13 mouse cellular contexts compared by ENCODE assay signal in genomic region chr15:12103763-12104162, GRCm38 (mm10). TPM values are rescaled to one million over a fixed set of nuclear protein-coding genes. Genes with fewer than 3 reads are reported as not detected.
A peak's percentile ranks its signal among the peaks of the same experiment; 100 is the strongest.
DNase-seq lines count a peak whose midpoint lies in the region; ATAC-seq and TF ChIP-seq lines count a peak whose summit lies in the region.
"Had no signal": no experiment of that assay in that cellular context is flagged by ENCODE, and none has a peak within 500 bp of the region (broad histone marks: within the 10 kb centered on the region; RNA-seq: fewer than 3 reads in every experiment).

No protein-coding gene starts in this region.

- dilution Hi-C loops in CH12.LX (cut with MboI; ENCODE audit: extremely low pct_ligation_motif_present, extremely low pct_unique_long_range_greater_than_20kb, low sequenced_read_pairs), result no loop called here

- H3K4me1 ChIP-seq in limb, embryonic 13.5 days, result peaks cover 14% of the 10 kb centered on the region
- no peaks in the 10 kb centered on the region; the same call in 1 of the 2 replicates for H3K4me1 ChIP-seq in limb, embryonic 10.5 days
- H3K4me1 ChIP-seq in CH12.LX (ENCODE audit: control insufficient read depth in 1 of 2, insufficient read depth in 2 of 2), result peaks cover 9 to 21% of the 10 kb centered on the region in 2 experiments
- H3K4me1 ChIP-seq in limb, embryonic 15.5 days, result peaks cover 12% of the 10 kb centered on the region
- H3K4me1 ChIP-seq: embryonic facial prominence, embryonic 15.5 days; midbrain, embryonic 10.5 days had no signal

- no peaks in the 10 kb centered on the region for H3K79me2 ChIP-seq in CH12.LX (replicated peaks; ENCODE audit: control insufficient read depth, extremely low read depth, insufficient read depth, poor library complexity, severe bottlenecking)

- DNase-seq in heart, adult 11 months, result peak; percentile 87
- no peak for DNase-seq in heart, adult 9 months (ENCODE audit: low spot score in 2 of 2)
- DNase-seq in limb, embryonic 10.5 days (ENCODE audit: low spot score), result no peak
- peak; percentile 53 for DNase-seq in CH12.LX (ENCODE audit: extremely low read depth)
- DNase-seq in Muller cell, postnatal 12 days (ENCODE audit: inconsistent ontology term), result no peak
- DNase-seq: gastrocnemius, postnatal 36 days; kidney, adult 18-20 months; thymus, postnatal 25 days had no signal

- no peak for TF ChIP-seq RAD21 in CH12.LX (IDR thresholded peaks at IDR 0.05; ENCODE audit: low read depth, low read length)

- no peak overlapping the region for H3K4me3 ChIP-seq in limb, embryonic 13.5 days
- H3K4me3 ChIP-seq in limb, embryonic 10.5 days, result no peak overlapping the region
- H3K4me3 ChIP-seq in CH12.LX (replicated peaks in 1 of 3; ENCODE audit: low read depth in 2 of 3, low read length in 2 of 3, poor library complexity in 1 of 3), result no peak overlapping the region
- H3K4me3 ChIP-seq in limb, embryonic 15.5 days, result no peak overlapping the region
- H3K4me3 ChIP-seq: embryonic facial prominence, embryonic 15.5 days; midbrain, embryonic 10.5 days had no signal

- H3K9me3 ChIP-seq in limb, embryonic 13.5 days, result no peaks in the 10 kb centered on the region
- no peaks in the 10 kb centered on the region for H3K9me3 ChIP-seq in limb, embryonic 10.5 days (replicated peaks)
- H3K9me3 ChIP-seq in CH12.LX (replicated peaks; ENCODE audit: low read length), result no peaks in the 10 kb centered on the region
- H3K9me3 ChIP-seq in limb, embryonic 15.5 days, result no peaks in the 10 kb centered on the region
- H3K9me3 ChIP-seq: embryonic facial prominence, embryonic 15.5 days; midbrain, embryonic 10.5 days had no signal

- no peak overlapping the region for H3K9ac ChIP-seq in limb, embryonic 13.5 days
- no peak overlapping the region for H3K9ac ChIP-seq in CH12.LX (ENCODE audit: insufficient read depth, low read depth)
- no peak overlapping the region for H3K9ac ChIP-seq in limb, embryonic 15.5 days
- H3K9ac ChIP-seq: embryonic facial prominence, embryonic 15.5 days had no signal

- H3K4me2 ChIP-seq in limb, embryonic 13.5 days (replicated peaks), result no peak overlapping the region
- H3K4me2 ChIP-seq in CH12.LX (ENCODE audit: insufficient read depth, low read depth, poor library complexity, severe bottlenecking), result no peak overlapping the region
- H3K4me2 ChIP-seq in limb, embryonic 15.5 days, result no peak overlapping the region
- H3K4me2 ChIP-seq: embryonic facial prominence, embryonic 15.5 days had no signal

- TF ChIP-seq POLR2A in CH12.LX (IDR thresholded peaks at IDR 0.05; ENCODE audit: low read depth, low read length), result no peak

- ATAC-seq in limb, embryonic 13.5 days (ENCODE audit: low FRiP score, low read depth), result 0 out of 2 replicates have a peak, but pooled peaks have one; percentile 51
- no peak for ATAC-seq in limb, embryonic 15.5 days (ENCODE audit: insufficient number of reproducible peaks, low FRiP score, low TSS enrichment, low read depth)
- ATAC-seq: forebrain, embryonic 14.5 days had no signal

- WGBS in limb, embryonic 13.5 days, result 66% methylated on average over 3 of the region's 3 CpGs
- 79% methylated on average over 3 of the region's 3 CpGs for WGBS in limb, embryonic 10.5 days
- WGBS in limb, embryonic 15.5 days, result 49% methylated on average over 3 of the region's 3 CpGs

- H3K27ac ChIP-seq in limb, embryonic 13.5 days, result peak overlapping the region; percentile 40; the same call in 1 of the 2 replicates
- H3K27ac ChIP-seq in limb, embryonic 10.5 days, result no peak overlapping the region
- no peak overlapping the region for H3K27ac ChIP-seq in CH12.LX (ENCODE audit: insufficient read depth, low read depth)
- peak overlapping the region; percentile 76 for H3K27ac ChIP-seq in limb, embryonic 15.5 days
- H3K27ac ChIP-seq: embryonic facial prominence, embryonic 15.5 days; midbrain, embryonic 10.5 days had no signal

- no peak for TF ChIP-seq CTCF in CH12.LX (conservative IDR thresholded peaks at IDR 0.05 in 1 of 2, IDR thresholded peaks at IDR 0.05 in 1 of 2; ENCODE audit: low read depth in 2 of 2, low read length in 2 of 2)

- no peaks in the 10 kb centered on the region for H3K27me3 ChIP-seq in limb, embryonic 13.5 days
- H3K27me3 ChIP-seq in limb, embryonic 10.5 days (ENCODE audit: low read depth, poor library complexity, severe bottlenecking), result no peaks in the 10 kb centered on the region
- no peaks in the 10 kb centered on the region for H3K27me3 ChIP-seq in CH12.LX (replicated peaks)
- H3K27me3 ChIP-seq in limb, embryonic 15.5 days, result no peaks in the 10 kb centered on the region
- H3K27me3 ChIP-seq: embryonic facial prominence, embryonic 15.5 days had no signal

- TF ChIP-seq EP300 in CH12.LX (IDR thresholded peaks at IDR 0.05; ENCODE audit: low read length), result peak; percentile 60

- no peaks in the 10 kb centered on the region for H3K36me3 ChIP-seq in limb, embryonic 13.5 days
- H3K36me3 ChIP-seq in limb, embryonic 10.5 days, result no peaks in the 10 kb centered on the region
- H3K36me3 ChIP-seq in CH12.LX (replicated peaks in 1 of 2; ENCODE audit: control insufficient read depth in 1 of 2, insufficient read depth in 1 of 2, low read length in 1 of 2), result no peaks in the 10 kb centered on the region
- H3K36me3 ChIP-seq in limb, embryonic 15.5 days, result no peaks in the 10 kb centered on the region
- H3K36me3 ChIP-seq: embryonic facial prominence, embryonic 15.5 days; midbrain, embryonic 10.5 days had no signal

- in situ Hi-C loops in CH12.LX (cut with MboI; ENCODE audit: low pct_ligation_motif_present, low pct_unique_long_range_greater_than_20kb, low sequenced_read_pairs), result no loop called here

TF ChIP-seq in CH12.LX, 34 proteins besides CTCF, POLR2A, EP300 and RAD21:
- TF ChIP-seq KAT2A (IDR thresholded peaks at IDR 0.05; ENCODE audit: insufficient replicate concordance, low read length) (no peak), JUN (IDR thresholded peaks at IDR 0.05; ENCODE audit: insufficient read depth, low read depth, low read length) (peak; percentile 18; the same call in 1 of the 2 replicates), RCOR1 (conservative IDR thresholded peaks at IDR 0.05; ENCODE audit: low read depth, low read length) (no peak), MAX (IDR thresholded peaks at IDR 0.05; ENCODE audit: low read length) (no peak), MAFK (IDR thresholded peaks at IDR 0.05; ENCODE audit: insufficient replicate concordance, low read length) (no peak), MEF2A (IDR thresholded peaks at IDR 0.05; ENCODE audit: borderline replicate concordance, low read depth, low read length) (peak; percentile 28; the same call in 1 of the 2 replicates), ZKSCAN1 (IDR thresholded peaks at IDR 0.05; ENCODE audit: borderline replicate concordance, low read depth, low read length) (no peak), CHD2 (IDR thresholded peaks at IDR 0.05; ENCODE audit: low read length) (no peak), SIN3A (IDR thresholded peaks at IDR 0.05; ENCODE audit: low read length) (0 out of 2 replicates have a peak, but pooled peaks have one; percentile 22), IRF4 (IDR thresholded peaks at IDR 0.05; ENCODE audit: low read depth, low read length) (no peak), USF2 (conservative IDR thresholded peaks at IDR 0.05; ENCODE audit: low read depth, low read length) (no peak)
TF ChIP-seq in CH12.LX: peak in this region for 3.

RNA-seq across cellular contexts. Expression of gene Zfr, which starts 13.9 kb away (rescaled TPM):
- 134 and 136 TPM in 2 replicates for polyA plus RNA-seq in limb, embryonic 13.5 days (2015; fragmentation: Nextera tagmentation; extraction: Ambion mirVana)
- polyA plus RNA-seq in limb, embryonic 10.5 days (2016; fragmentation: Nextera tagmentation; extraction: Ambion mirVana), result 120 and 126 TPM in 2 replicates
- 47.5 and 49.1 TPM in 2 replicates for total RNA-seq in CH12.LX (2012; rRNA removed)
- total RNA-seq in CH12.LX (2014; rRNA removed), result 84.9 and 99.0 TPM in 2 replicates
- polyA plus RNA-seq in CH12.LX (2012; ENCODE audit: insufficient read length, low read depth), result 89.3 and 89.8 TPM in 2 replicates
- 128 TPM in 2 replicates for polyA plus RNA-seq in limb, embryonic 15.5 days (2015; fragmentation: Nextera tagmentation; extraction: Ambion mirVana)

Comparison
In these comparisons a context has a peak if more than half of its experiments do, and no peak if none do; other contexts are left out.
1. DNase-seq: peak in heart, adult 11 months (single experiment) and CH12.LX (single experiment); none in heart, adult 9 months (0 of 2), limb, embryonic 10.5 days (single experiment) and Muller cell, postnatal 12 days (single experiment).
2. H3K27ac ChIP-seq: peak in limb, embryonic 13.5 days (single experiment) and limb, embryonic 15.5 days (single experiment); none in limb, embryonic 10.5 days (single experiment) and CH12.LX (single experiment).